Mouse (Mus musculus) kidney, embryonic 14.5 days (tissue): ENCODE measurements around the gene Zc3h7a. TPM values are rescaled to one million over a fixed set of nuclear protein-coding genes. Genes with fewer than 3 reads are reported as not detected.
"Not testable (repeated sequence)": the region's sequence is repeated elsewhere in the genome, so short reads cannot be mapped to it uniquely, and the experiment has no call there.

Experiments used
- ATAC-seq: fragments of 200-750 bp; cut with Nextera tagmentation; 2 replicates; pipeline ENCODE4 v1.8.0; 2017; ENCODE audit warnings: moderate number of reproducible peaks, mild to moderate bottlenecking, moderate TSS enrichment, moderate library complexity; ENCODE audit not compliant: low FRiP score, low TSS enrichment
- H3K27ac ChIP-seq: fragments of 300-500 bp; sonication (generic); 2 replicates; pipeline ENCODE4 v1.5.1; 2014; ENCODE audit warnings: low read depth, mild to moderate bottlenecking, low read length, moderate library complexity, mixed read lengths
- H3K27me3 ChIP-seq: fragments of 300-500 bp; sonication (generic); 2 replicates; pipeline ENCODE4 v1.6.1; 2014; ENCODE audit warnings: mild to moderate bottlenecking, low read length; ENCODE audit not compliant: control insufficient read depth, insufficient read depth
- H3K36me3 ChIP-seq: fragments of 300-500 bp; sonication (generic); 2 replicates; pipeline ENCODE4 v1.6.1; 2014; ENCODE audit warnings: low read length, mixed read lengths; ENCODE audit not compliant: control insufficient read depth, insufficient read depth
- H3K4me1 ChIP-seq: fragments of 300-500 bp; sonication (generic); 2 replicates; pipeline ENCODE4 v1.6.1; 2014; ENCODE audit warnings: low read length, mixed read lengths; ENCODE audit not compliant: control insufficient read depth, insufficient read depth
- H3K4me2 ChIP-seq: fragments of 300-500 bp; sonication (generic); replicated peaks from 2 replicates; pipeline ENCODE4 v1.6.1; 2014; ENCODE audit warnings: low read depth, mild to moderate bottlenecking, low read length
- H3K4me3 ChIP-seq: fragments of 300-500 bp; sonication (generic); 2 replicates; pipeline ENCODE4 v1.5.1; 2014; ENCODE audit warnings: mild to moderate bottlenecking, low read length
- H3K9ac ChIP-seq: fragments of 300-500 bp; sonication (generic); 2 replicates; pipeline ENCODE4 v1.6.1; 2014; ENCODE audit warnings: low read depth, mild to moderate bottlenecking, low read length, moderate library complexity
- H3K9me3 ChIP-seq: fragments of 300-500 bp; sonication (generic); 2 replicates; pipeline ENCODE4 v1.6.1; 2016; ENCODE audit warnings: low read length; ENCODE audit not compliant: control insufficient read depth
- WGBS: fragments of 180-500 bp; shearing (Covaris S2); extraction: QIAGEN DNeasy Blood & Tissue Kit; methylation state at CpG from one replicate; pipeline ENCODE4 v1.1.7; 2014; 5-methylcytosine and 5-hydroxymethylcytosine counted together
- polyA plus RNA-seq: library from polyadenylated mRNA; unstranded; fragments of >200 nt; fragmentation: Nextera tagmentation; extraction: Ambion mirVana; gene quantifications from 2 replicates; pipeline ENCODE4 v1.2.1, GENCODE M21; 2014

The Zc3h7a gene
- polyA plus RNA-seq, 1 experiment from 2014 or later: 101 TPM

DNA sequence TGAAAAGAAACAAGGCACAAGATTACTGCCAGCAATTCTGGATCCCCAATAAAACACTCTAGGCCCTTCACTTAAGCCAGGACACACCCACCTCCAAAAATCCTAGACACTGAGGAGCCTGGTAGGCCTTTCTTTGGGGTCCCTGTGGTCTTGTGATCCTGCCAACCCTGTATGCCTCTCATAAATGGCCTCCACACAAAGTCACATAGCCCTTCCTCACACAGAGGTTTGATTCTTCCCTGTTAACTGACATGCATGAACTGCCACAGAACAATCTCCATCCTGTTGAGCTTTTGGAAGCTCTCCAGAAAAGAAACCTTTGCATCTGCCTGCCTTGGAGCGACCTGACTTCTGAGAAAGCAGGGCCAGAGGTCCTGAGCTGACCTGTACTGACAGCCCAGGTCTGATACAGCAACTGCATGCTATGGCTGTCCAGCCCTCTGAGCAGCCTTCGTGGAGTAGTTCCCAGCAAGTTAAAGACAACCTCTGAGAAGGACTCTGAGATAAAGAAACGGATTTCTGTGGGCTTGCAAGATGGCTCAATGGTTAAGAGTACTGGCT lies 11.4 kb downstream of the Zc3h7a start:
- no peak for ATAC-seq
- 78% methylated on average over 3 of the region's 3 CpGs for WGBS
- no peak overlapping the region for H3K4me2 ChIP-seq
- H3K9ac ChIP-seq: no peak overlapping the region
- H3K9me3 ChIP-seq: no peaks in the 10 kb centered on the region
- no peak overlapping the region for H3K27ac ChIP-seq
- no peaks in the 10 kb centered on the region for H3K4me1 ChIP-seq
- H3K4me3 ChIP-seq: no peak overlapping the region
- no peaks in the 10 kb centered on the region for H3K27me3 ChIP-seq
- H3K36me3 ChIP-seq: peaks cover 19% of the 10 kb centered on the region

- not testable (repeated sequence) for H3K4me3 ChIP-seq, H3K27me3 ChIP-seq, H3K27ac ChIP-seq, H3K9me3 ChIP-seq, H3K9ac ChIP-seq, ATAC-seq, H3K4me2 ChIP-seq, H3K4me1 ChIP-seq
- peaks cover 57% of the 10 kb centered on the region for H3K36me3 ChIP-seq
- WGBS: 68% methylated on average over 1 of the region's 3 CpGs
Measured at GRCm38 (mm10) chr16:11157721-11158120, 18.5 kb downstream of the Zc3h7a start.

DNA sequence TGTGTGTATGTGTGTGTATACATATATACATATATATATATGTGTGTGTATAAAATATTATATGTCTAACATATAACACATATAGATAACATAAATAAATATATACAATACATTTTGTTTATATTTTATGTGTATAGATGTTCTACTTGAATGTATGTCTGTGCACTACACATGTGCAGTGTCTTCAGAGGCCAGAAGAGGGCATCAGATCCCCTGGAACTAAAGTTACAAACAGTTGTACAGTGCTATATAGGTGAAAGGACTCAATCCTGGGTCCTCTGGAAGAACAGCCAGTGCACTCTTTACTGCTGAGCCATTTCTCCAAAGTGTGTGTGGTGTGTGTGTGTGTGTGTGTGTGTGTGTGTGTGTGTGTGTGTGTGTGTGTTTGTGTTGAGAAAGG lies 21.7 kb downstream of the Zc3h7a start:
- Histone ChIP-seq H3K4me1 (no peaks in the 10 kb centered on the region), H3K9me3 (peaks cover 3% of the 10 kb centered on the region; the same call in 1 of the 2 replicates), H3K36me3 (peaks cover 46% of the 10 kb centered on the region), H3K27ac (no peak overlapping the region), H3K4me3 (no peak overlapping the region), H3K9ac (no peak overlapping the region), H3K4me2 (no peak overlapping the region), H3K27me3 (no peaks in the 10 kb centered on the region)
- no peak for ATAC-seq

DNA sequence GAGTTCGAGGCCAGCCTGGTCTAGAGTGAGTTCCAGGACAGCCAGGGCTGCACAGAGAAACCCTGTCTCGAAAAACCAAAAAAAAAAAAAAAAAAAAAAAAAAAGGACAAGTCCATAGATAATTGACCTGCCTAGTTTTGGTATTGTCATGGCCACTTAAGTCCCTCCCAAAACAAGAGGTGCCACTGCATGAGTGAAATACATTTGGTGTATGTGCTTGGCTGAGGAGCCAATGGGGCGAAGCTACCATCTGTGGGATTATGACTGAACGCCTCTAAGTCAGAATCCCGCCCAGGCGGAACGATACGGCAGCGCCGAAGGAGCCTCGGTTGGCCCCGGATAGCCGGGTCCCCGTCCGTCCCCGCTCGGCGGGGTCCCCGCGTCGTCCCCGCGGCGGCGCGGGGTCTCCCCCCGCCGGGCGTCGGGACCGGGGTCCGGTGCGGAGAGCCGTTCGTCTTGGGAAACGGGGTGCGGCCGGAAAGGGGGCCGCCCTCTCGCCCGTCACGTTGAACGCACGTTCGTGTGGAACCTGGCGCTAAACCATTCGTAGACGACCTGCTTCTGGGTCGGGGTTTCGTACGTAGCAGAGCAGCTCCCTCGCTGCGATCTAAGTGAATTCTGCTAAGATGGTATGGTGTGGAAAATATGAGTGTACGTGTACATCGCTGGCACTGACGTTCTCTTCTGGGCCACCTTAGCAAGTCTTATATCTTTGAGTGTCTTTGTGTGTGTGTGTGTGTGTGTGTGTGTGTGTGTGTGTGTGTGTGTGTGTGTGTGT lies 32.3 kb downstream of the Zc3h7a start:
- not testable (repeated sequence) for H3K27ac ChIP-seq, ATAC-seq, H3K4me3 ChIP-seq, H3K4me2 ChIP-seq, H3K9ac ChIP-seq, H3K27me3 ChIP-seq, H3K4me1 ChIP-seq, H3K9me3 ChIP-seq
- H3K36me3 ChIP-seq: peaks cover 48% of the 10 kb centered on the region
- WGBS: 26% methylated on average over 54 of the region's 56 CpGs

- 0% methylated on average over 66 of the region's 80 CpGs for WGBS
- H3K4me3 ChIP-seq: peak within 1 kb of the TSS; percentile 95
- peak; percentile 99 for ATAC-seq
Measured at GRCm38 (mm10) chr16:11134348-11135344, 41.5 kb downstream of the Zc3h7a start, which contains the start of gene Txndc11. Txndc11 (minus strand) TSS chr16:11134650.

DNA sequence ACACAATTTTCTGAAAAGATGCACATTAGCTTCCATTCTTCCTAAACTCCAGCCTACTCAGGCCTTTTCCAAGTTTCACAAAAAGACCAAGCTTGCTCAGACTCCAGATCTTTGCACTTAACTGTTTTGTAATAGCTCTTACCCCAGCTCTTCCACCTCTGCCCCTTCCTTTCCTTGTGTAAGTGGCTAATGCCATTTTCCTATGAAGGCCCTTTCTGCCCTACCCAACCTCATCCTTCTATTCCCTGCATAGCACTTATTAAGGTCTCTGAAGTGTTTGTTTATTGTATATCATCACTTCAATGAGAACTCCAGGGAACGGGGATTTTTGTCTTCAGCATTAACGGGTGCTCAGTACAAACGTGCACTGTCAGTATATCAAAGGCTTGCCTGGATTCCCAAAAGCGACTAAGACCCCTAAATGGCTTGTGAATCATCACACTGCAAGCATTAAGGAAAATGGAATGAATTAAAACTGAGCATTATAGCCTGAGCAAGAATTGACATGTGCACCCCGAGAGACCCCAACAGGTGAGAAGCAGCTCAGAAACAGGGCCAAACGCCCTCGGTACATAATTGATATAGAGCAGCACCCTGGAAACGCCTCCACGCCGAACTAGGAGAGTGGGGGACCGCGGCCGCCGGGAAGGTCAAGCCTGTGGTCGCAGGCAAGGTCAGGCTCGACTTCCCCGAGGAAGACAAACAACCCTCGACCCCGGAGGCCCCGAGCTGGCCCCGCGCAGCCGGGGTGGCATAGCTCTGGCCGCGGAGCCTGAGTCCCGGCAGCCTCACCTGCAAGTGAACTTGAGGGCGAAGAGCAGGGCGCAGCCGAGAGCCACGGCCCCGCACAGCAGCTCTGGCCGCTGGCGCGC lies 42.5 kb downstream of the Zc3h7a start:
- H3K4me3 ChIP-seq: peak overlapping the region; percentile 95
- no peaks in the 10 kb centered on the region for H3K9me3 ChIP-seq
- peak overlapping the region; percentile 76 for H3K4me2 ChIP-seq
- peaks cover 19% of the 10 kb centered on the region for H3K36me3 ChIP-seq
- no peak; the same call in 1 of the 2 replicates for ATAC-seq
- H3K9ac ChIP-seq: peak overlapping the region; percentile 85
- H3K27ac ChIP-seq: peak overlapping the region; percentile 89
- H3K27me3 ChIP-seq: no peaks in the 10 kb centered on the region
- WGBS: under 1% methylated on average over 34 of the region's 34 CpGs
- peaks cover 20% of the 10 kb centered on the region for H3K4me1 ChIP-seq

More at GRCm38 (mm10) chr16:11134348-11135344, 41.5 kb downstream of the Zc3h7a start, which contains the start of gene Txndc11:
- H3K9ac ChIP-seq: peak within 1 kb of the TSS; percentile 85
- H3K9me3 ChIP-seq: no peaks in the 10 kb centered on the region
- H3K4me1 ChIP-seq: peaks cover 20% of the 10 kb centered on the region
- H3K27me3 ChIP-seq: no peaks in the 10 kb centered on the region
- peak within 1 kb of the TSS; percentile 89 for H3K27ac ChIP-seq
- H3K36me3 ChIP-seq: peaks cover 24% of the 10 kb centered on the region
- peak within 1 kb of the TSS; percentile 76 for H3K4me2 ChIP-seq

DNA sequence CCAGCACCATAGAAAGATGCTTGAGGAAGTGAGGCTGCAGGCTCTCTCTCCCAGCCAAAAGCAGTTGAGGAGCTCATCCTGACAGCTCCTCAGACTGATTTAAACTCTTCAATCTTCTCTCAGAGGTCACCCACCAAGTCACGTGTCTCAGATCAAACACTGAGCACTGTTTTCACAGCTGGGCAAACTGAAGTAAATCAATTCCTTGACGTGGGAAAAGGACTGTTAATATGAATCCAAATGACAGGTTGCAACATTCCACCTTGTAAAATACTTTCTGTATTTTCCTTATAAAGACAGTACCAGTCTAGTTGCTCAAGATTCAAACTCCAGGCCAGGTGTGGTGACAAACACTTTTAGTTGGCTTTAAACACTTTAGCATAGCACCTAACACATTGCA lies 43.4 kb downstream of the Zc3h7a start:
- WGBS: 9% methylated on average over 2 of the region's 2 CpGs
- ATAC-seq: no peak
- Histone ChIP-seq H3K27me3 (no peaks in the 10 kb centered on the region), H3K4me3 (peak overlapping the region; percentile 95; the same call in 1 of the 2 replicates), H3K9ac (peak overlapping the region; percentile 85; the same call in 1 of the 2 replicates), H3K4me1 (peaks cover 20% of the 10 kb centered on the region), H3K27ac (no peak overlapping the region), H3K4me2 (peak overlapping the region; percentile 76), H3K9me3 (no peaks in the 10 kb centered on the region), H3K36me3 (peaks cover 18% of the 10 kb centered on the region; the same call in 1 of the 2 replicates)

DNA sequence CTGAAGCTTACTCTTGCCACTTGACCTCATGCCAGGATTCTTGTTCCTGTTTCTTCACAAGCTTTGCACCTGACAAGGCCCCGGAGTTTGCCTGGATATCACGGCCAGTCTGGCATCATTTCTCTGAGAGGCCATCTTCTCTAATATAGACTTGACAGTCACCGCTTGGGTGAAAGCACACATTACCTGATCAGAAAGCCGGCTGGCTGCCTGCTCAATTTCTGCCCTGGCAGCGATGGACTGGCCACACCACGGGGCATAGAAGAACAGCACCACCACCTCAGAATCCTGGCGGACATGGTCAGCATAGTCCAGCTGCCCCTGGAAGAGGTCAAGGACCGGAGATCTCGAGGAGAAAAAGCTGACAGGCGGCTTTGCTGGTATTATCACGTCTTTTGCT lies 47.9 kb downstream of the Zc3h7a start:
- Histone ChIP-seq H3K4me3 (no peak overlapping the region), H3K9ac (no peak overlapping the region), H3K36me3 (peaks cover 29% of the 10 kb centered on the region; the same call in 1 of the 2 replicates), H3K27me3 (no peaks in the 10 kb centered on the region), H3K27ac (no peak overlapping the region), H3K4me2 (no peak overlapping the region), H3K9me3 (no peaks in the 10 kb centered on the region), H3K4me1 (peaks cover 15% of the 10 kb centered on the region)
- 91% methylated on average over 11 of the region's 11 CpGs for WGBS
- no peak for ATAC-seq
